Mouse (Mus musculus) CH12.LX (cell line): ENCODE data around the gene Fam83c. TPM values are rescaled to one million over a fixed set of nuclear protein-coding genes. Genes with fewer than 3 reads are reported as not detected.
A peak's percentile ranks its signal among the peaks of the same experiment; 100 is the strongest.

ENCODE experiments used
- DNase-seq: peaks from one replicate; pipeline ENCODE4 v3.0.0-alpha.2; 2013; ENCODE audit errors: extremely low read depth
- H3K27ac ChIP-seq: 2 replicates; pipeline ENCODE4 v1.5.1; 2012; ENCODE audit warnings: low read depth, mild to moderate bottlenecking, control low read depth, moderate library complexity; ENCODE audit not compliant: insufficient read depth
- H3K27me3 ChIP-seq: replicated peaks from 2 replicates; pipeline ENCODE3; 2012; ENCODE audit warnings: inconsistent platforms
- H3K36me3 ChIP-seq, 2 experiments: replicated peaks in 1 of 2; 2 replicates each; pipeline versions ENCODE3 to v1.6.1; 2012; ENCODE audit warnings: inconsistent platforms in 1 of 2, low read length in 1 of 2, mild to moderate bottlenecking in 1 of 2, mixed read lengths in 1 of 2, moderate library complexity in 1 of 2; ENCODE audit not compliant: control insufficient read depth in 1 of 2, insufficient read depth in 1 of 2
- H3K4me1 ChIP-seq, 2 experiments: 2 replicates each; pipeline ENCODE4 v1.6.1; 2012; ENCODE audit warnings: inconsistent platforms in 1 of 2, moderate library complexity in 1 of 2; ENCODE audit not compliant: insufficient read depth in 2 of 2, control insufficient read depth in 1 of 2
- H3K4me2 ChIP-seq: 2 replicates; pipeline ENCODE4 v1.6.1; 2012; ENCODE audit warnings: low read depth, mild to moderate bottlenecking, control low read depth; ENCODE audit not compliant: poor library complexity, insufficient read depth, severe bottlenecking
- H3K4me3 ChIP-seq, 3 experiments: fragments of 150-350 bp in 1 of 3; sonication (generic) in 1 of 3; replicated peaks in 1 of 3; 2 replicates each; pipeline versions ENCODE3 to v1.5.1; 2011 to 2012; ENCODE audit warnings: low read depth in 2 of 3, low read length in 2 of 3, mild to moderate bottlenecking in 2 of 3, moderate library complexity in 2 of 3, control low read depth in 1 of 3, improper control_type of control experiment in 1 of 3, inconsistent platforms in 1 of 3, mixed read lengths in 1 of 3; ENCODE audit not compliant: poor library complexity in 1 of 3
- H3K79me2 ChIP-seq: replicated peaks from 2 replicates; pipeline ENCODE4 v1.6.1; 2012; ENCODE audit warnings: mild to moderate bottlenecking, moderate library complexity; ENCODE audit not compliant: control insufficient read depth, poor library complexity, insufficient read depth, severe bottlenecking; ENCODE audit errors: extremely low read depth
- H3K9ac ChIP-seq: 2 replicates; pipeline ENCODE4 v1.6.1; 2012; ENCODE audit warnings: low read depth, mild to moderate bottlenecking, control low read depth, moderate library complexity; ENCODE audit not compliant: insufficient read depth
- H3K9me3 ChIP-seq: replicated peaks from 2 replicates; pipeline ENCODE3; 2012; ENCODE audit warnings: low read length, inconsistent platforms, mixed read lengths
- BHLHE40 ChIP-seq: IDR thresholded peaks from 2 replicates; pipeline ENCODE4 v1.6.1; 2011; ENCODE audit warnings: mild to moderate bottlenecking, low read depth, low read length, improper control_type of control experiment
- CHD1 ChIP-seq: IDR thresholded peaks from 2 replicates; pipeline ENCODE4 v1.6.1; 2012; ENCODE audit warnings: low read depth, low read length, improper control_type of control experiment, inconsistent platforms
- CHD2 ChIP-seq: IDR thresholded peaks from 2 replicates; pipeline ENCODE4 v1.6.1; 2011; ENCODE audit warnings: low read length, improper control_type of control experiment
- CTCF ChIP-seq, 2 experiments: IDR thresholded peaks in 1 of 2; conservative IDR thresholded peaks in 1 of 2; 2 replicates each; pipeline ENCODE4 v1.5.1; 2011 to 2012; ENCODE audit warnings: low read depth in 2 of 2, low read length in 2 of 2, improper control_type of control experiment in 1 of 2, inconsistent platforms in 1 of 2, mild to moderate bottlenecking in 1 of 2, moderate library complexity in 1 of 2
- ELF1 ChIP-seq: IDR thresholded peaks from 2 replicates; pipeline ENCODE4 v1.6.1; 2014; ENCODE audit warnings: low read depth, mild to moderate bottlenecking, inconsistent platforms, low read length, improper control_type of control experiment
- EP300 ChIP-seq: IDR thresholded peaks from 2 replicates; pipeline ENCODE4 v1.6.1; 2011; ENCODE audit warnings: low read length, improper control_type of control experiment
- ETS1 ChIP-seq: conservative IDR thresholded peaks from 2 replicates; pipeline ENCODE4 v1.6.1; 2012; ENCODE audit warnings: low read depth, mild to moderate bottlenecking, inconsistent platforms, low read length, improper control_type of control experiment, moderate library complexity
- GABPA ChIP-seq: IDR thresholded peaks from 2 replicates; pipeline ENCODE4 v1.6.1; 2012; ENCODE audit warnings: low read depth, low read length, improper control_type of control experiment, inconsistent platforms; ENCODE audit not compliant: insufficient replicate concordance
- IRF4 ChIP-seq: IDR thresholded peaks from 2 replicates; pipeline ENCODE4 v1.6.1; 2014; ENCODE audit warnings: low read depth, mild to moderate bottlenecking, inconsistent platforms, low read length, improper control_type of control experiment
- KAT2A ChIP-seq: IDR thresholded peaks from 2 replicates; pipeline ENCODE4 v1.6.1; 2012; ENCODE audit warnings: low read length, improper control_type of control experiment, inconsistent platforms; ENCODE audit not compliant: insufficient replicate concordance
- MAFK ChIP-seq: IDR thresholded peaks from 2 replicates; pipeline ENCODE4 v1.6.1; 2011; ENCODE audit warnings: low read length, improper control_type of control experiment; ENCODE audit not compliant: insufficient replicate concordance
- MAZ ChIP-seq: IDR thresholded peaks from 2 replicates; pipeline ENCODE4 v1.6.1; 2012; ENCODE audit warnings: low read depth, mild to moderate bottlenecking, inconsistent platforms, low read length, improper control_type of control experiment, moderate library complexity
- MYC ChIP-seq: IDR thresholded peaks from 2 replicates; pipeline ENCODE4 v1.6.1; 2011; ENCODE audit warnings: low read depth, mild to moderate bottlenecking, improper control_type of control experiment, low read length
- PAX5 ChIP-seq: IDR thresholded peaks from 2 replicates; pipeline ENCODE4 v1.6.1; 2012; ENCODE audit warnings: low read length, inconsistent platforms, mixed read lengths
- SIN3A ChIP-seq: IDR thresholded peaks from 2 replicates; pipeline ENCODE4 v1.6.1; 2012; ENCODE audit warnings: low read length, improper control_type of control experiment, inconsistent platforms
- SMC3 ChIP-seq: IDR thresholded peaks from 2 replicates; pipeline ENCODE4 v1.6.1; 2011; ENCODE audit warnings: low read depth, low read length, improper control_type of control experiment
- TBP ChIP-seq: conservative IDR thresholded peaks from 2 replicates; pipeline ENCODE4 v1.6.1; 2011; ENCODE audit warnings: low read depth, low read length, improper control_type of control experiment
- USF1 ChIP-seq: IDR thresholded peaks from 2 replicates; pipeline ENCODE4 v1.6.1; 2014; ENCODE audit warnings: low read depth, mild to moderate bottlenecking, inconsistent platforms, low read length, improper control_type of control experiment
- USF2 ChIP-seq: conservative IDR thresholded peaks from 2 replicates; pipeline ENCODE4 v1.6.1; 2011; ENCODE audit warnings: low read depth, low read length, improper control_type of control experiment
- ZMIZ1 ChIP-seq: IDR thresholded peaks from 2 replicates; pipeline ENCODE4 v1.6.1; 2012; ENCODE audit warnings: low read depth, mild to moderate bottlenecking, inconsistent platforms, low read length, improper control_type of control experiment
- ZNF384 ChIP-seq: IDR thresholded peaks from 2 replicates; pipeline ENCODE4 v1.6.1; 2012; ENCODE audit warnings: low read depth, low read length, improper control_type of control experiment, inconsistent platforms
- dilution Hi-C: fragments of 300-500 bp; cut with MboI; formaldehyde crosslinking; loops from 2 replicates; pipeline ENCODE4 v1.14.3; 2020; ENCODE audit warnings: low sequenced_read_pairs; ENCODE audit not compliant: extremely low pct_unique_long_range_greater_than_20kb, extremely low pct_ligation_motif_present
- in situ Hi-C: fragments of 300-500 bp; cut with MboI; formaldehyde crosslinking; loops from 3 replicates; pipeline ENCODE4 v1.14.3; 2019; ENCODE audit warnings: low sequenced_read_pairs, low pct_ligation_motif_present, low pct_unique_long_range_greater_than_20kb, mixed read lengths
- polyA plus RNA-seq: library from polyadenylated mRNA; unstranded; fragments of >175 nt; gene quantifications from 2 replicates; pipeline ENCODE4 v1.2.1, GENCODE M21; 2012; ENCODE audit warnings: low read depth; ENCODE audit not compliant: insufficient read length
- total RNA-seq, 2 experiments: library from RNA; depleted of rRNA; stranded (reverse); fragments of 300-350 nt in 1 of 2; fragments of >200 nt in 1 of 2; gene quantifications; 2 replicates each; pipeline ENCODE4 v1.2.3; 2012 to 2014

Gene Fam83c
- total and polyA plus RNA-seq, 3 experiments = 0.04 to 0.09 TPM; not detected in 1

GRCm38 (mm10) chr2:155792899-155793298 is 41.8 kb downstream of the Fam83c start:
- Histone ChIP-seq H3K9me3 (no peaks in the 10 kb centered on the region), H3K4me2 (peak overlapping the region; percentile 18; the same call in 1 of the 2 replicates), H3K4me1 (peaks cover 2 to 3% of the 10 kb centered on the region in 2 experiments; a peak in 2 of 4 replicates), H3K4me3 (no peak overlapping the region), H3K36me3 (no peaks in the 10 kb centered on the region), H3K79me2 (no peaks in the 10 kb centered on the region), H3K27me3 (peaks cover 47% of the 10 kb centered on the region), H3K9ac (no peak overlapping the region), H3K27ac (no peak overlapping the region)
- TF ChIP-seq KAT2A = no peak
- no peak for TF ChIP-seq MAZ
- no peak for TF ChIP-seq CHD1
- TF ChIP-seq CHD2 = no peak
- no peak for TF ChIP-seq BHLHE40
- TF ChIP-seq GABPA = no peak
- no peak for TF ChIP-seq EP300
- TF ChIP-seq USF1 = no peak
- no peak for TF ChIP-seq SMC3
- TF ChIP-seq ZMIZ1 = no peak
- TF ChIP-seq PAX5 = no peak
- TF ChIP-seq CTCF (conservative IDR thresholded peaks at IDR 0.05 in 1 of 2, IDR thresholded peaks at IDR 0.05 in 1 of 2; ENCODE audit: low read depth in 2 of 2, low read length in 2 of 2) = no peak
- in situ Hi-C loops = no loop called here
- no peak for DNase-seq
- dilution Hi-C loops = no loop called here

GRCm38 (mm10) chr2:155787949-155788931 is 46.4 kb downstream of the Fam83c start:
- DNase-seq = no peak
- H3K4me2 ChIP-seq = no peak overlapping the region
- dilution Hi-C loops = no loop called here
- peaks cover 2 to 3% of the 10 kb centered on the region in 2 experiments; a peak in 2 of 4 replicates for H3K4me1 ChIP-seq
- no peak overlapping the region for H3K9ac ChIP-seq
- no peaks in the 10 kb centered on the region for H3K79me2 ChIP-seq
- no peaks in the 10 kb centered on the region for H3K9me3 ChIP-seq
- H3K27me3 ChIP-seq = peaks cover 68% of the 10 kb centered on the region
- H3K4me3 ChIP-seq = no peak overlapping the region
- in situ Hi-C loops = no loop called here
- no peaks in the 10 kb centered on the region for H3K36me3 ChIP-seq
- TF ChIP-seq SMC3 (no peak), MAFK (no peak), MYC (no peak), TBP (no peak), KAT2A (no peak), EP300 (no peak), PAX5 (no peak), ZMIZ1 (no peak), USF2 (no peak), ELF1 (no peak), ETS1 (no peak), IRF4 (no peak), CHD2 (no peak), ZNF384 (no peak), SIN3A (no peak)
- no peak overlapping the region for H3K27ac ChIP-seq
